Mouse (Mus musculus) gastrocnemius, postnatal 14 days (tissue): Measurements from ENCODE around the gene Incenp. TPM values are rescaled to one million over a fixed set of nuclear protein-coding genes. Genes with fewer than 3 reads are reported as not detected.
"Not testable (repeated sequence)": the region's sequence is repeated elsewhere in the genome, so short reads cannot be mapped to it uniquely, and the experiment has no call there.

Source experiments
- DNase-seq: peaks from one replicate; pipeline ENCODE4 v3.0.0; 2021; ENCODE audit warnings: mixed read lengths
- intact Hi-C: fragments of 180-260 bp; cut with DNase I; formaldehyde crosslinking; loops from one replicate; pipeline ENCODE4 v1.15.1; 2025; ENCODE audit warnings: low total_unique reads
- total RNA-seq, 2 experiments: library from RNA; stranded (reverse); gene quantifications; 2 replicates each; pipeline ENCODE4 v1.2.3; 2021

The Incenp gene
- total RNA-seq, 2 experiments from 2014 or later = 8.3 to 9.1 TPM

DNA sequence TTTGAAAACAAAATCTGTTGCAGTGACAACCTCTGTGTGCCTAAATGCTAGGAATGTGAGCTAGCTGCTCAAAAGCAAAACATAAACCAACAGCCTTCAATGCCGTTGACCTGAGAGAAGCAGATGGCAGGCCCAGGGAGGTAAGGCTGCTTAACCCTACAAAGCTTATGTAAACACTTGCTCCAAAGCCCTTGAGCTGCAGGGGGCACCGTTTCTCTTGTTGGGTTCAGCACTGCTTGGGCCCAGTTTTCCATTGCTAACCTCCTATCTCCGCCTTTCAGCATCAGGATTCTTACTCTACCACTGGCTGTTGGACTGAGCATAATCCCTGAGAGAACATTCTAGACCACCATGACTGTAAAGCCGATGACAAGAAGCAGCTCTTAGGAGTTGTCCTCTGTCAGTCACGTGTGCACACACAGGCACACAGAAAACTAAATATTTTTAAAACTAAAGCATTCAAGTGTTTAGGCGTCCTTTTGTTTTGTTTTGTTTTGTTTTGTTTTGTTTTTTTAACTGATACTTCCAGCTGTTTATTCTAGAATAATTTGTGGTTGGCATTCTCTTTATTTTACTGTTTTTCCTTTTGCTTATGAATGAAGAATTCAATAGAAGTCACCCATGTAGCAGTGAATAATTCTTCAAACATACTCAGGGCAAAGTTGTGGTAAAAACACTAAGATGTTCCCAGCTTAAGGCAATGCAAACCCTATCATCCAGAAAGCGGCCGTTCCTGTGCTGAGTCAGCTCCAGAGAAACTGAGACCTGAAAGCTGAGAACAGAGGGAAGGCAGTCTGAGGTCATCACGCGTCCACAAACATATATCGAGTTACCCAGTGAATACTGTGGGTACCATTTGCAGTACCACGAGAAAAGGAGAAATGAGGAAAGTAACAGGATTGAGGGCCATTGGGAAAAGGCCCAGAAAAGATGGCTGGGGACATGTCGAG lies 21.8 kb upstream of the Incenp start:
- peak; percentile 76 for DNase-seq
- intact Hi-C loops = loop anchor here (10.0 kb wide), 1 partner anchor 274 kb away; no protein-coding TSS in a partner anchor

- intact Hi-C loops = loop anchor here (5.0 kb wide), 1 partner anchor 114 kb away; no protein-coding TSS in a partner anchor
- DNase-seq = no peak
Measured at GRCm38 (mm10) chr19:9918176-9918861, 19.0 kb upstream of the Incenp start.

GRCm38 (mm10) chr19:9917727-9918126 lies 18.4 kb upstream of the Incenp start:
- intact Hi-C loops = loop anchor here (2.0 to 5.0 kb wide), 2 partner anchors 71 to 115 kb away; no protein-coding TSS in a partner anchor
- no peak for DNase-seq

- peak; percentile 70 for DNase-seq
- intact Hi-C loops = loop anchor here (2.0 to 5.0 kb wide), 2 partner anchors 73 to 116 kb away; no protein-coding TSS in a partner anchor
Measured at GRCm38 (mm10) chr19:9915935-9916334, 16.6 kb upstream of the Incenp start.

DNA sequence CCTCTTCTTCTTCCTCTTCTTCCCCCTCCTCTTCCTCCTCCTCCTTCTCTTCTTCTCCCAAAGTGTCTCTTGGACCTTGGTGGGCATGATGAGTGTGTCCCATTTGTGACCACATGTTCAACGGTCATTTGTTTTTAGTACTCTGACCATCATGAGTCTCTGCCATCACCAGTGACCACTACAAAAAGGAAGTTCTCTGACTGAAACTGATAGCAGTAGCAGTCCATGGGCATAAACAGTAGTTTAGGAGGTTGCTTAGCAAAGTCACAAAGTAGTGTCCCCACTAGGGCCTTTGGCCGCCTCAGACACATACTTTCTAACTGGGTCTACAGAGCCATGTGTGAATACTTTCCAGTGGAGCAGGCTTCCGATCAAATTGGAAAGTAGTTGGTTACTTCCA lies 15.0 kb upstream of the Incenp start:
- intact Hi-C loops = no loop called here
- DNase-seq = no peak

DNA sequence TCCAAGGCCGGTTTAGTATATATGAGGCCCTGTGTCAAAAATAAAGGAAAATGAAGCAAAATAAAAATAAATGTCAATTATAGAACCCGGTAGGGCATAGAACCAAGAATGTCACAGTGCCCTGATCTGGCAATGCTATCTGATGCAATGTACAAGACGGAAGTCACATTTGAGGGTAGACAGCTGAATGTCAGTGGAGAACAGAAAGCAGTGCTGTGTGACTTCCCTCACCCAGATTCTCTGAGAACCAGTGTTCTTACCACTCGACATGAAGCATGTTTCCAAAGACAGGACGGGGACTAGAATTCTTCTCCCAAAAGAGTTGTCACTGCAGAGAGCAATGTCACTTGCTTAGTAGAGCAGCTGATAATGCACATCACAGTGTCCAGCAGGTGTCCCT lies 14.4 kb upstream of the Incenp start:
- intact Hi-C loops = no loop called here
- DNase-seq = no peak

GRCm38 (mm10) chr19:9911314-9911754 lies 12.0 kb upstream of the Incenp start:
- DNase-seq = peak; percentile 19
- intact Hi-C loops = no loop called here

GRCm38 (mm10) chr19:9909351-9909750 lies 10.0 kb upstream of the Incenp start:
- no peak for DNase-seq
- intact Hi-C loops = no loop called here

- intact Hi-C loops, DNase-seq: not testable (repeated sequence)
Measured at GRCm38 (mm10) chr19:9900696-9901095, 1.3 kb upstream of the Incenp start.

DNA sequence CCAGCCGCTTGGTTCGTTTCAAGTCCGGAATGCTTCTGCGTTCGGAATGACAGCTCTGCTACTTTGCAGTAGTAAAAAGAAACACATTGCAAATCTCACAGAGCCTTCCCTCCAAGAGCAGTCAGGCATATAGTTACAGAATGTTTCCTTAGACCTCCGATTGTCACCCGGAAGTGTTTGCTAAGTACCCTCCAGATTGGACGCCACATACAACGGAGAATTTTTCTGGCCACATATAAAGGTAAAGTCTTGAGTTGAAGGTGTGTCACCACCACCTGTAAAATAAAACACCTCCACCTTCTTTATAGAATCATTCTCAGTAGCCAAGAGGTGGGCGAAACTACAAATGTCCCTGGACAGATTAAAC lies 412 bp upstream of the Incenp start:
- DNase-seq = no peak
- intact Hi-C loops = no loop called here

- no peak for DNase-seq
- intact Hi-C loops = no loop called here
Measured at GRCm38 (mm10) chr19:9898339-9899066, 848 bp downstream of the Incenp start.

GRCm38 (mm10) chr19:9896067-9896466 lies 3.3 kb downstream of the Incenp start:
- DNase-seq = no peak
- intact Hi-C loops = no loop called here

GRCm38 (mm10) chr19:9886771-9887170 lies 12.6 kb downstream of the Incenp start:
- DNase-seq = no peak
- intact Hi-C loops = no loop called here

GRCm38 (mm10) chr19:9886348-9886747 lies 13.0 kb downstream of the Incenp start:
- no peak for DNase-seq
- intact Hi-C loops = no loop called here

DNA sequence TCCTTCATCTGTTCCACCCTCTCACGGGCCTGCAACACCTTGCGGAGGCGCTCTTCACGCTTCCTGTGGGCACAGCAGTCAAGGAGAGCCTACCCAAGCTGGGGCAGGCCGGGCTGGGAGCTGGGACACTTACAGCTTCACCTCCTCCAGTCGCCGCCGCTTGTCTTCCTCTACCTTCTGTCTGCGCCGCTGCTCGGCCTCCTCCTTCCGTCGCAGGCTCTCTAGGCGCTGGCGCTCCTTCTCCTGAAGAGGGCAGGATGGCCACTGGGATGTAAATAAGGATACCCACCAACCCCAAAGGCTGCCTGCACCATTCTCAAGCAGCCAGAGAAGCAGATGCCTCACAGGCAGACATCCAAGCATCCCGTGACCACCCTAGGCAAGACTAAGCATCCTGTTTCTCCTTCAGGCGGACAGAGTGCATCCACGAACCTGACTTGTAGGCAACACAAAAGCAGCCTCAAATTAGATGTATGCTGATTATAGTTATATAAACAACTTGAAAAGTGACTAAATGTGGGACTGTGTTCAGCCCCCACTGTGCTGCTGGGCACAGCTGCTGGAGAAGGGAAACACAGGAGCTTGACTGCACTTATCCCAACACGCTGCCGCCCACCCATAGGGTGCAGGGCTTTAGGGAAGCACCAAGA lies 21.0 kb downstream of the Incenp start:
- intact Hi-C loops = no loop called here
- DNase-seq = no peak

GRCm38 (mm10) chr19:9865466-9865865 lies 33.9 kb downstream of the Incenp start:
- intact Hi-C loops = no loop called here
- DNase-seq = no peak

GRCm38 (mm10) chr19:9864856-9865255 lies 34.5 kb downstream of the Incenp start:
- intact Hi-C loops = no loop called here
- no peak for DNase-seq

GRCm38 (mm10) chr19:9860821-9861220 lies 38.5 kb downstream of the Incenp start:
- DNase-seq = not testable (repeated sequence)

DNA sequence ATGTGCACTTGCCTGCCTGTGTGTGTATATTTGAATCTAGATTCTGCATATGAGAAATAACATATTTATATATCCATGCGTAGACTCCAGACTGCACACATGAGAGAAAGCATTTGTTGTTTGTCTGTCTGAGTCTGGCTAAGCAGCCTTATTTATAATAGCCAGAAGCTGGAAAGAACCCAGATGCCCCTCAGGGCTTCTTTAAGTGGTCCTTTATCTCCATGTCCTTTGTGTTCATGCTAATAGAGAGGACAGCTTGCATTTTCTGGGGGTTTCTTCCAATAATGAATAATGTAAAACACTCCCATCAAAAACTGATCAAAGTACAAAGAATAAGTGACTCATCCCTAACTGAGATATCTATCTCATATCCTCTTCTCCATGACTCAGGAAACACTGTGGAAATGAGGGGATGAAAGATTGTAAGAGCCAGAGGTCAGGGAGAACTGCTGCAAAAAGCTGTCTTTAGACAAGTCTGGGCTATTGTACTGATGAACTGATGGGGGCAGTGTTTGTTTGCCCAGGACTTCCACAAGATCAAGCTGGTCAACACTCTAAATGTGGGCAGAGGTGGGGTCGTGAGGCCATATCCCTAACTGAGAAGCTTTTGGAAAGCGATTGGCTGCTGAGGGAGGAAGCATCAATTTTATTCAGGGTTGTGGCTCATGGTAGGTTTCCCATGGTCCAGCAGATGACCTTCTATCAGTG lies 49.8 kb downstream of the Incenp start:
- intact Hi-C loops, DNase-seq: not testable (repeated sequence)

More at GRCm38 (mm10) chr19:9860821-9861220, 38.5 kb downstream of the Incenp start:
- intact Hi-C loops = not testable (repeated sequence)
